Mouse (Mus musculus) mouse embryonic stem cell (cell line): Measurements from ENCODE around the gene Trpm3.
"Not testable (repeated sequence)": the region's sequence is repeated elsewhere in the genome, so short reads cannot be mapped to it uniquely, and the experiment has no call there.

ENCODE experiments used
- in situ Hi-C, 2 experiments: fragments of 300-500 bp; cut with MboI; formaldehyde crosslinking; loops; 1 replicate in 1 of 2; 3 replicates in 1 of 2; pipeline ENCODE4 v1.14.3; 2019 to 2020; ENCODE audit warnings: low sequenced_read_pairs in 2 of 2, low pct_unique_long_range_greater_than_20kb in 1 of 2, mixed read lengths in 1 of 2; ENCODE audit not compliant: unreplicated experiment in 1 of 2

Trpm3 gene

GRCm38 (mm10) chr19:23022902-23023301, 884.1 kb downstream of the Trpm3 start:
- in situ Hi-C loops = loop anchor here in 1 of 2 experiments (25.0 kb wide), 1 partner anchor 489 kb away; no protein-coding TSS in a partner anchor

- in situ Hi-C loops = loop anchor here in 1 of 2 experiments (25.0 kb wide), 1 partner anchor 489 kb away; no protein-coding TSS in a partner anchor
Measured at GRCm38 (mm10) chr19:23023316-23023960, 884.6 kb downstream of the Trpm3 start.

GRCm38 (mm10) chr19:23024821-23025220, 886.0 kb downstream of the Trpm3 start:
- in situ Hi-C loops = loop anchor here in 1 of 2 experiments (25.0 kb wide), 1 partner anchor 487 kb away; no protein-coding TSS in a partner anchor

- in situ Hi-C loops = no loop called here
Measured at GRCm38 (mm10) chr19:23026427-23026826, 887.6 kb downstream of the Trpm3 start.

- in situ Hi-C loops = no loop called here
Measured at GRCm38 (mm10) chr19:23028283-23028682, 889.4 kb downstream of the Trpm3 start.

- in situ Hi-C loops = not testable (repeated sequence)
Measured at GRCm38 (mm10) chr19:23033343-23033742, 894.5 kb downstream of the Trpm3 start.

GRCm38 (mm10) chr19:23034117-23034516, 895.3 kb downstream of the Trpm3 start:
- in situ Hi-C loops = no loop called here

- in situ Hi-C loops = no loop called here
Measured at GRCm38 (mm10) chr19:23034933-23035332, 896.1 kb downstream of the Trpm3 start.

GRCm38 (mm10) chr19:23035786-23036185, 896.9 kb downstream of the Trpm3 start:
- in situ Hi-C loops = no loop called here

GRCm38 (mm10) chr19:23036782-23037477, 898.1 kb downstream of the Trpm3 start:
- in situ Hi-C loops = no loop called here

- in situ Hi-C loops = no loop called here
Measured at GRCm38 (mm10) chr19:23037499-23037898, 898.7 kb downstream of the Trpm3 start.

GRCm38 (mm10) chr19:23038321-23038720, 899.5 kb downstream of the Trpm3 start:
- in situ Hi-C loops = no loop called here

- in situ Hi-C loops = no loop called here
Measured at GRCm38 (mm10) chr19:23041483-23042167, 902.8 kb downstream of the Trpm3 start.

- in situ Hi-C loops = no loop called here
Measured at GRCm38 (mm10) chr19:23042168-23042733, 903.4 kb downstream of the Trpm3 start.

- in situ Hi-C loops = no loop called here
Measured at GRCm38 (mm10) chr19:23043699-23044098, 904.9 kb downstream of the Trpm3 start.
